Mouse (Mus musculus): ENCODE measurements around the gene Jpt2.
"Not testable (repeated sequence)": the region's sequence is repeated elsewhere in the genome, so short reads cannot be mapped to it uniquely, and the experiment has no call there.

Gene Jpt2

DNA sequence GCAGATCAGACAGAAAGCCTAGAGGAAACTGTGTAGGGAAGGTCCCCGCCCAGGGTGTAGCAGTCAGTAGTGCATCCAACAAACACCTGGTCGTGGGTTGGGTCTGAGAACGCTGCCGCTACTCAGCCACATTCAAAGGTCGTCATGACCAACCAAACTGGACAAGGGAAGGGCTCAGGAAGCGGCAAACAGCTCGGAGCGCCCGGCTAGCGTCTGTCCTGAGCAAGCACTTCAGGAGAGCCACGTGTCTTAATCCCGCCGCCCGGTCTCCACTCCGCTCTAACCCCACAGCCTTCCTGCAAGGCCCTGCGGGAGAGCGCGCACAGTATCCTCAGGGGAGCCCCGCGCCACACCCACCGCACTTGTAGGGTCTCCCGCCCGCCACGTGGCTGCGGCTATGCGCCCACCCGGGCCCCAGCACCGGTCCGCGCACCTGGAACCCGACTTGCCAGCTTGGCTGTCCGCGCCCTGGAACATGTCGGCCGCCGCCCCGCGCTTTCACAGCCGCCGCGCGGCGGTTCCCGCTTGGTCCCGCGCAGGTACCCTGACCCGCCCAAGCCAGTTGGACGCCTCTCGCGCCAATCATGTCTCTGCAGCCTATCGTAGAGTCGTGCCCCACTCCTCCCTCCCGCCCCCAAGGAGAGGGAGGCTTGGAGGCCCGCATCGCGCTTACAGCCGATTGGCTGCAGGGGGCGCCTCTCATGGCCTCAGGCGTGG lies at the start of gene Jpt2:
Gene Jpt2, minus strand, starts transcription at position 555 of the 717 bp plus-strand sequence.
- peak; percentile 97 to 99 for DNase-seq

DNA sequence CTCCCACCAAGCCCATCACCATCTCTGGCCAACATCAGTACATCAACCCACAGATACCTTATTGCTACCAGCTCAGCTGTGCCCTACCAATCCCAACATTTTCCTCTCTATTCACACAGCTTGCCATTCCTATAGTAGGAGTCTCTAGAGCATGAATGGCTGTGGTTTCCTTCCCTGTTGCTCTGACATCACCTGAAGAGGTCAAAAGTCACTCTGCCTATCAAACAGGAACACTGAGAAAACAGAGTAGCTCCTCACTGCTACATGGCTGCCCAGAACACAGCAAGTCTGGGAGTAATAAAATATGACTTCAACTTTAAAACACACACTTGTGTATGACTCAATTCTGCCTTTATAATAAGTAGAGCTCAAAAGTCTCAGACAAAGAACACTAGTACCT lies 47.0 kb upstream of the Jpt2 start:
- no peak for DNase-seq

DNA sequence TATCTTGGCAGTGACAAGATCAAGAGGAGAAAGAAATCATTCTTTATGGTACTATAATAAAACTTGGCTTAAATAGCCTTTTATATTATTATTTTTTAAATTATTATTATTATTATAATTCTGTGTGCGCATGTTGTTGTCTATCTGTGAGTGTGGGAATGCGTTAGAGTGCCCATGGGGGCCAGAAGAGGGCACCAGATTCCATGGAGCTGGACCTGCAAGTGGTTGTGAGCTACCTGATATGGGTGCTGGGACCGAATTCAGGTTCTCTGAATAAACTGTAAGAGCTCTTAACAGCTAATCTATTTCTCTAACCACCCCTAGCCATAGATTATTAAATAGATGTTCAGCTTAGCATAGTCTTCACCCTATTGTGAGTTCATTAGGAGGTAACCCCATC lies 44.6 kb upstream of the Jpt2 start:
- DNase-seq, result no peak

DNA sequence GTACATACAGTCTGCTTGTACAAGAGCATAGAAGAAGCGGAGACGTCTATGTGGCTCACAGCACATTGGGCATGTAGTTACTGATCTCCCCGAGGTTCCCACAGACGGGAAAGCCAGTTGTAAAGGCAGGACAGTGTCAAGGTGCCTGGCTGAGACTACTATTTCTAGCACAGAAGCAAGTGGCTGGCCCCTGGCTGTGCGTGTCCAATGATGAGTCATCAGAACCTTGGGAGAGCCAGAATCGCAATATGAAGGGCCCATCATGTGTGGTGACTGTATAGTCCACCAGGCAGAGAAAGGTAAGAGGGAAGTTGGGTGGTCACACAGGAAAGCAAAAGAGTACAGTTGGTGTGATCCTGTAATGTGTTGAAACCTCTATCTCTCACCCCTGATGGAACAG lies 34.2 kb upstream of the Jpt2 start:
- peak in 1 of 2 experiments; percentile 10 for DNase-seq

DNA sequence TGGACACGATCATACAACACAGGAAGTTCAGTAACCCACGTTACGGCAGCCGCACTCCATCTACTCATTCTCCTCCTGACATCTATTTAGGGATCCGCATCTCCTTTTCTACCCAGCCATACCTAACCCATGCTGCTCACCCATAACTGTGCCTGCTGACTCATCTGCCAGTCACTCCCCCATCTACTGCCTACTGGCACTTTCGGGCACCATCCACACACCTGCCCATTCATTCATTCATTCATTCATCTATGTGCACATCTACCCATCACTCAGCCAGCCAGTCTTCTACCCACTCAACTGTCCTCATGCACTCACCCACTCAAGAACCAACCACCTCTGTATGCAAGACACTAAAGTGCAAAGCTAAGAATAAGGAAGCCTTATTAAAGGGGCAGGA lies 26.7 kb upstream of the Jpt2 start:
- no peak for DNase-seq

DNA sequence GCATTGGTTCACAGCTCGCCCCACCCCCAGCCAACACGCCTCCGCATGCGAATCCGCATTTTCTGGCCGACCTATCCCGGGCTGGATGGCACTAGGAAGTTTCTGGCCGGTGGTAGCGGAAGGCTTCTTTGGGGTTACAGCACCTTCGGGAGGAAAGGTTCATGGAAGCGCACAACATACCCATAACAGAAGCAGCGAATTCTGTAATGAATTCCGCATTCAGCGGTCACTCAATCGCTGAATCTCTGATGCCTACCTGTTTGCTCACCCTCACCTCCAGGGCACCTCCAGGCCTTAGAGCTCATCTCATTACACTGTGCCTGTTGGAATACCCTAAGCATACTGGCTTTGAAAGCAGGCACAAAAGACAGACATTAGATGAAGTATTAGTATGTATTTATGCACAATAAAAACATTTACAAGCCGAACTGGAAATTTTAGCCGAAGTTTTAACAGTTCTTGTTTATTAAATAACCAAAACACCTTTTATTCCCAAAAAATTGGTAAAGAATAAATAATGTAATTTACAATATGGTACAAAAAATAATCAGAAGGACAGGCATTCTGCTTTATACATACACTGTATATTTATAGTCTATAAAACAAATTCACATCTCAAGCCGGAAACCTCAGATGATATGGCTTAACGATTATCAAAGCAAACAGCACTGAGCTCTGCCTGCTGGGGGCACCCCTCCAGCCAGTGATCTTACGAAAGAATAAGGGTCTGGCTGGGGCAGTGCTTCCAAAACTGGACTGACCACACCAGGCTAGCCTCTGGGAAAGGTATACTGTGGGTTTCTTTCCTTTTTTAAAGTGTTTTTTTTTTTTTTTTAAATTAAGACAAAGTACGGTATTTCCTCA lies 595 bp upstream of the Jpt2 start:
- DNase-seq, result no peak

DNA sequence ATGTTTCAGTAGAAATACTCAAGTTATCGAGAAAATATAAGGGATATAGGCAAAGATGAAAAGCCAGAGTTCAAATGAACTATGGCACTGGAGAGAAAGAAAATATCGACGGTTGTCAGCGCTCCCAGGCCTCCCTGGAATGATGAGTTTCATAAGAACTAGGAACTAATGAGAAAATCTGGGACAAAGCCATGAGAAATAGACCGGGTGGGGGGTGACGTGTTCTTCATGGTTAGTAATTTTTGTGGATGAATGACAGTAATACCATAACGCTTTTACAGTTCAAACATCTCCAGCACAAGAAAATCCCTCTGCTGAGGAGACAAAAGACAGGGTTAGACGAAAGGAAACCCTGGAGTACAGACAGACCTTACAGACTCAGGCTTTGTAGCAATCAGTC lies 1.1 kb downstream of the Jpt2 start:
- no peak for DNase-seq

DNA sequence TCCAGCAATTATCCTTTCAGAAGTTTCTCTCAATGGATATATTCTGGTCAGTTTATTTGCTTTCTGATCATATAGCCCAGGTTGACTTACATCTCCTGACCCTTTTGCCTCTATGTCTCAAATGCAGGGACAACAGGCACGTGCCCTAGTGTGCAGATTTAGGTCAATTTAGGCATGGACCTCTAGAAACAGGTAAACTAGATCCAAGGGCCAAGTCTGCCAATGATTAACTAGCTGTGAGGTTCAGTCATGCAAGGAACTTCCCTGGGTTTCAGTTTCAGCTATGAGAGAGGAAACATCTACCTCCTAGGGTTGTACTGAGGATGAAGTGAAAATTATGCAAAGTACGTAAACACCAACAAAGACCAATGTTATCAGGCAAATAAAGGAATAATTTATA lies 7.2 kb downstream of the Jpt2 start:
- no peak for DNase-seq

DNA sequence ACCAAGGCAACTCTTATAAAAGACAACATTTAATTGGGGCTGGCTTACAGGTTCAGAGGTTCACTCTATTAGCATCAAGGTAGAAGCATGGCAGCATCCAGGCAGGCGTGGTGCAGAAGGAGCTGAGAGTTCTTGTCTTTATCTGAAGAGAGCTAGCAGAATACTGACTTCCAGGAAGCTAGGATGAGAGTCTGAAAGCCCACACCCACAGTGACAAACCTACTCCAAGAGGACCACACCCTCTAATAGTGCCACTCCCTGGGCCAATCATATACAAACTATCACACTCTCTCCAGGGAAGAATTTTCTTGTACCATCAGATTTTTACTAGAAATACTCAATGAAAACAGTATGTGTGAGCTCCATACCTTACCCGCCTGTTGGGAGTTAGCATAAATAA lies 9.8 kb downstream of the Jpt2 start:
- no peak for DNase-seq

DNA sequence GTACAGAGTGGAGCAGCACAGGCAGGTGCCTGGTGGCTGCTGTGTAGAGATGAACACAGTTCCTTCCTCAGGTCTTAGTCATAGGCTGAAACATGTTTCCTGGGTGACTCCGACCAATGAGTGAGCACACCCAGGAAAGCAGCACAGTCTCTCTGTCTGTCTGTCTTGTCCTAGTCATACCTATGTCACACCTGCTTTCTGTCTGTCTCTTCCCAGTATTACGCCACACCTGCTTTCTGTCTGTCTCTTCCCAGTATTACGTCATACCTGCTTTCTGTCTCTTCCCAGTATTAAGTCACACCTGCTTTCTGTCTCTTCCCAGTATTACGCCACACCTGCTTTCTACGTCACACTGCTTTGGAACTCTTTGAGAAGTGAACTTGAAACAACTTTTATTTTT lies 12.3 kb downstream of the Jpt2 start:
- DNase-seq, result no peak

DNA sequence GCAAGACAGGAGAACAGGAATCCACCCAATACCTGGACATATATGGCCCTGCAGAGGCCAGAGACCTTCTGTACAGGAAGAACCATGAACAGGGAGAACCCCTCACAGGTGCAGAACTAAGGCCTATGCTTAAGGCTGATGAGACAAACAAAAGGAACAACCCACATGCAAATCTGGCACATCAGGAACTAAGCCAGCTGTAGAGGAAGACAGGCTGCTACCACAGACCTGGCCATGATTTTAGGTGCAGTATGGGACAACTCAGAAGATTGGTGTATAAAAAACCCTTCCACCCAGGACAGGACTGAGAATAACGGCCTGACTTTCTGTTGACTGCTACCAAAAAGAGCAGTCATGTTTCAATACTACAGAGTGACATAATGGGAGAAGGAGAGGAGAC lies 16.9 kb downstream of the Jpt2 start:
- DNase-seq, result not testable (repeated sequence)

DNA sequence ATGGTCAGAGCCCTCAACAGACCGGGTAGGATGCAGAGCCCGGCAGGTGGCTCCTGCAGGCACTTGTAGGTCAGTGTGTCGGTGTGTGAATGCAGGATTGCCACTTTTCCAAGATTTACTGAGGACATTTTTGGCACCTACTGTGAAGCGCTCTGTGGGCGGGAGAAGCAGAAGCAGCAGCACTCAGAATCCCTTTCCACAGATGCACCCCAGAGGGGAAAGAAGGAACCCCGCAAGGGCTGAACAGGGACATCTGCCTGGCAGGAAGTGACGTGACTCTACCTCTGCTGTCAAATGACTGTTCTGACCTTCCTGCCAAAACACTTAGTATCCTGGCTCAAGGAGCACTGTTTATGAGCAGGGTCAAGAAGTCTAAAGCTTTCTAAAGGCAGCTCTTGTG lies 17.5 kb downstream of the Jpt2 start:
- no peak for DNase-seq

DNA sequence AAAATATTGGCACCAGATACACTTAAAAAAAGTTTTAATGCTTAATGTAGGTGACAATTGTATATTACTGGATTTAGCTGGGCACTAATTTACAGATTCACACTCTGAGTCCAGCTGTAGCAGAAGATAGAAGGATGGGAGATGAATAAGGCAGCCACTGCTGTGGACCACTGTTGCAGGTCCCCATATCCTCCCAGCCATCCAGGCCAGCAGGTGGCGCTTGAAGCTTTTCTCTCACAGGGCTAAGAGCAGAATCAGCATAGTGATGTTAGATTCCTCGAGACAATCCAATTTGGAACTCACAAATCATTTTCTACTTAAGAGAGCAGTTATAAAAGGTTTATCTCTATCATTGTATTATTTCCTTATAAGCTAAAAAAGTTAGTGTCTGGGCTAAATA lies 18.0 kb downstream of the Jpt2 start:
- DNase-seq, result peak; percentile 47 to 52

DNA sequence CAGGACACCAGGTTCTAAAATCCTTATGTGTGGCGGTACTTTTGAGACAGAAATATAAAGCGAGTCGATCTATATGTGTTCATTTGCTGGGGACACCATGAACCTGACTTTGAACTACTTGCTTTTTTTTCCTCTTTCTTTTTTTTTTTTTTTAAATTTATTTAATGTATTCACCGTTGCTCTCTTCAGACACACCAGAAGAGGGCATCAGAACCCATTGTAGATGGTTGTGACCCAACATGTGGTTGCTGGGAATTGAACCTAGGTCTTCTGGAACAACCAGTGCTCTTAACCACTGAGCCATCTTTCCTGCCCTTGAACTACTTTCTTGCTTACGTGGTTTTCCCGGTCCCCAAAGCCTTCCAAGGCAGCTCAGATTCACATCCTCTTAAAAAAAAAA lies 23.2 kb downstream of the Jpt2 start:
- no peak for DNase-seq

DNA sequence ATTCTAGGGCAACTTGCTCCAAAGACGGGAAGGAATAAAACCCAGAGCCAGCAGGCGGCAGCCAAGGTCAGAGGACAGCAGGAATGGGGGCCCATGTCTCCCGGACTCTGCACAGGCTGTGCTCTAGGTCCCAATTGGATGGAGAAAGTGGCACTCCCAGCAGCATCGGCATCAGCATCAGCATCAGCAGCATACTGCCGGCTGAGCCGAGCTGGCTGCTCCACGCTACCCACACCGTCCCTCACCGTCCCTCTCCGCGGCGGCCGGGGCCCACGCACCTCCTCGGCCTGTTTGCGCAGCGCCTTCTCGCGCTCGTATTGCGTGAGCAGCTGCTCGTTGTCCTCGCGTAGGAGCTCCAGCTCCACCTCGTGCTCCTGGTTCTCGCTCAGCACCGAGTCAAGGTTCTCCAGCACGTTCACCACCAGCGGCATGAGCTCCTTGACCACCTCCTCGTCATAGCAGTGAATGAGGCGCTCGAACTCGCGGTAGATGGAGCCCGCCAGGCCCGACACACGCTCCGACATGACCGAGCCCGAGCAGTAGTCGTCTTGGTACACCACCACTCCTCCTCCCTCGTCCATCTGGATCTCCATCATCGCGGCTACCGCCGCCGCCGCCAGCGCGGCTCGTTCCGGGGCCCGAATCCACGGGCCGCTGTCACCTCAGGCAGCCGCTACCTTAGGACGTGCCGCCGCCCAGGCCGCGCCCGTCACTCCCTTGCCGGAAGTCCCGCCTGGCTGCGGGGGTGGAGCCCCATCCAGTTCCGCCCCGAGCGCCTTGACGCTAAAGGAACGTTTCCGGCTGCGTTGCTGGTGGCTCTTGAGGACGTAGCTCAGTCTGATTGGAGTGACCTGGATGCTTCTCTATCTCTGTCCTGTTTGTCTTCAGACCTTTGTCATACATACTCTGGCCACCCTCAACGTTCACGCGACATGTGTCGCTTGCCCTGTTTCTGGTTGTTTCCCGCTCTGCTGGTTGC lies 23.9 kb downstream of the Jpt2 start, which contains the start of gene Mapk8ip3:
Gene Mapk8ip3, minus strand, starts transcription at position 719 of the 979 bp plus-strand sequence.
- peak; percentile 94 to 96 for DNase-seq

DNA sequence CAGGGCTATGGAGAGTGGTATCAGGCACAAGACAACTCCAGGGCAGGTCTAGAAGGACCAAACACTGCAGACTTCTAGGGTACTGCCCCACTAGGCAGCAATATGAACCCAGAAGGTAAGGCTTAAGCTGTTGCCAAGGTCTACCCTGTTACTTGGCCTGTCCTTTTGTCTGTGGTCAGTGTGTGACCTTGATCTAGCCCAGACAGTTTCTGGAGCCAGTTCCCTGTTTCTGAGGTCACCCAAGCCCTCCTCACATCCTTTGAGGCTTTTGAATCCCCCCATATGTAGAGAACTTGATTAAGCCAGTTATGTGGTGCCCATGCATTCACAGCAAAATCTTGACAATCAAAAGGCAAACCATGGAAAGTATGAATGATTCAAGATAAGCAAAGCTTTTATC lies 24.8 kb downstream of the Jpt2 start:
- no peak for DNase-seq

DNA sequence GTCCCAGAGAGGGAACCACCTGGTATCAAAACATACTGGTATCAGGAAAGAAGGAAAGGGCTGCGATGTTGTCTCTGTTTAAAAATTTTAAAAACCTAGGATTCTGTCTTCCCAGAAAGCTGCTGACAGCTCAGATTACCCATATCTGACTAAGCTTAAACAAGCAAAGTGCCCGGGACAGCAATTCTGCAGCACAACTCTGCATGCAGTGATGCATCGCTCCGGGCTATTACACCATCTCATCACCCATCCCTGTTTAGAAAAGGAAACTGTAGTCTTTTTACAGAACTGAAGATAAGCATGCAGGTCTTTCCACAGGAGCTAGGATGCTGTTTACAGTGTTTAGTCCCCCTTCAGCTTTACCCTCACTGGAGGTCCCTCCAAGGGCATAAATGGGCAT lies 25.6 kb downstream of the Jpt2 start:
- no peak for DNase-seq

DNA sequence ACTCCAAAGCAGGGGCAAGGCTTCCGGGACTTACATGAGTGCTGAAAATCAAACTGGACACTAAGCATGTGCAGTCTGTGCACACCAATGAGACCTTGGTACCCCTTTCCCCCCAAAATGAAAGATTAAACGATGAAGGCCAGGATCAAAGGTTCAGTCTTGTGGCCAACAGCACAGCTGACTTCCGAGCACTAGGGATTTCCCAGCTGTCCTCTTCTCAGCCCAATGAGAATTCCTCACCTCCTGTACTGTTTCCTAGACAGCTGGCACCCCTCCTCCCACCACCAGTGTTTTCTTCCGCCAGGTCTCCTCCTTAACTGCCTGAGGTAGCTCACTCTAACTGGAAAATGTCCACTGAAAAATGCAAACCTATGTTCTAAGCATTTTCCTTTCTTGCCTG lies 27.3 kb downstream of the Jpt2 start:
- no peak for DNase-seq

DNA sequence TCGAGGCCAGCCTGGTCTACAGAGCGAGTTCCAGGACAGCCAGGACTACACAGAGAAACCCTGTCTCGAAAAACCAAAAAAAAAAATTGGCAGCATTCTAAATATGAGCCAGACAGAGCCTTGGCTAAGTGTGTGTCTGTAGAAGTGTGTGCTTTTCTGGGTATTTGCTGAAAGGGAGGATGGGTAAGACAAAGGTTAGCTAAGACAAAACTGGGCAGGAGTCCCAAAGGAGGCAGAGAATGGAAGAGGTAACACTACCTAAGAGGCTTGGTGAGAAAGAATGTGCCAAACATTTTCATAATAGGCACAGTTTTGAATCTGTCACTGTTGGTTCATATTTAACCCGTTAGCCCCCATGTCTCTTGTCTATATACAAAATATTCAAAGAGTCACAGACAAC lies 28.1 kb downstream of the Jpt2 start:
- no peak for DNase-seq

DNA sequence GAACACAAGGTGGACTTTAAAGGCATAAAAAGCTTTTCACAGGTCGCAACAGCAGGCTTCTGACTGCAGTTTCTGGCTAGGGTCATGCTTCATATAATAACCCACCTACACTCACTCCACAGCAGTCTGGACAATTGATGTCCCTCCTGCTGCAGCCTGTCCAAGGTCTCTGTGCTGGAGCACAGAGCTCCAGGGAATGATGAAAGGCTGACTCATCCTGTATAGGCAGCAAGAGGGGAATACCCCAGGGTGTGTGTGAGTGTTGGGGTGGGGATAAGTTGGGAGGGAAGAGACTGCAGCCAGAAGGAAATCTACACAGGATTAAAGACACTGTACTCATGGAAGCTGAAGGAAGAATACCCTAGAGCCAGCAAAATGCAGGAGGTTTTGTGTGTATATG lies 31.0 kb downstream of the Jpt2 start:
- DNase-seq, result no peak

DNA sequence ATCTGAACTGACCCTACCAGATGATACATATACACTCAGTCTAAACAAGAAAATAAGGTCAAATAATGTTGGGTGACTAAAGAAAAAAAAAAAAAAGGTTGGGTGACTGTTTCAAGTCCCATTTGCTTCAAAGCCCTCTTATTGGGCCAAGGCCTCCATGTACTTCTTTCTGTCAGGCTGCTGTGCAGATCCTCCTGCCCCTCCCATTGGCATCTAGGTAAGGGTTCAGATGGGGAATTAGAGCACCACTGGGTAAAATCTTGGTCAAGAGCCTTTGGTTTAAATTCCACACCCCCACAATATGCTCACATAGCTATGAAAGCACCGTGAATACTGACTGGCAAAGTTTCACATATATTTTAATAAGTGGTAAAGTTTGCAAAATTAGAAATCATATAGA lies 37.2 kb downstream of the Jpt2 start:
- no peak for DNase-seq

DNA sequence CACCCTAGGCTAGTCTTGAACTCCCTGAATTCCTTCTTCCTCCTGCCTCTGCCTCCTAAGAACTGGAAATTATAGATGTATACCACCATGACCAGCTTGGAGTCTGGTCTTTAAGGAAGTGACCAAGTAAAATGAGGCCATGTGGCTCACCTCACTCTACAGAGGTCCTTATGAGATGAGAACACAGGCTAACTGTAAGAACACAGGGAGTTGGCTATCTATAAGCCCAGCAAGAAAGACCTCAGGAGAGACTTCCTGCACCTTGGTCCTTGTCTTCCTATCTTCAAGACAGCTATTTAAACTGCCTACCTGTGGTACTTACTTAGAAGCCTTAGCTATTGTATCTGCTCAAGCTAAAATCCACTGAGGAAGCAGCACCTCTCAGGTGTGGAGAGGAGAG lies 46.5 kb downstream of the Jpt2 start:
- no peak for DNase-seq

DNA sequence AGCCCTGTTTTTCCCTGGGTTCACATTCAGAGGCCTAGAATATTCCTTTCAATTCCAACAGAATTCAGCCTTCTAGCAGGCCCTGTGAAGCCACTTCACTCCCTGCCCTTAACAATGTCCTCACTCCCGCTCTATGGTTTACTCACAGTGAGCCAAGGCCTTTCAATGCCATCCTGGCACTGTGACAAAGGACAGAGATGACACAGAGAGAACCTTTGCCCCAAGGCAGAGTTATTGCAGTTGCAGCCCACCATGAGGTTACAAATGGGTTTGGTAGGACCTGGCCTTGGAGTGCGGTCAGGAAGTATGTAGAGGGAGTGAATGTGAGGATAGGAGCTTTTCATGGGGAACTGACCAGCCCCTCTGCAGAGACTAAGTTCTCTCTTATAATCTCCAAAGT lies 52.9 kb downstream of the Jpt2 start:
- no peak for DNase-seq
